Mouse (Mus musculus) heart, embryonic 16.5 days (tissue): Measurements from ENCODE around the gene Gm28048. TPM values are rescaled to one million over a fixed set of nuclear protein-coding genes. Genes with fewer than 3 reads are reported as not detected.

Experiments
- ATAC-seq: fragments of 200-750 bp; cut with Nextera tagmentation; replicated peaks from 2 replicates; pipeline ENCODE4 v1.8.0; 2017; ENCODE audit warnings: moderate number of reproducible peaks; ENCODE audit not compliant: insufficient read depth, low FRiP score; ENCODE audit errors: extremely low read depth
- H3K27ac ChIP-seq: fragments of 300-500 bp; sonication (generic); 2 replicates; pipeline ENCODE4 v1.5.1; 2014; ENCODE audit warnings: mild to moderate bottlenecking, low read length, control low read depth, moderate library complexity
- H3K27me3 ChIP-seq: fragments of 300-500 bp; sonication (generic); 2 replicates; pipeline ENCODE4 v1.6.1; 2014; ENCODE audit warnings: low read length, mixed read lengths; ENCODE audit not compliant: control insufficient read depth, insufficient read depth
- H3K36me3 ChIP-seq: fragments of 300-500 bp; sonication (generic); 2 replicates; pipeline ENCODE4 v1.6.1; 2014; ENCODE audit not compliant: control insufficient read depth, insufficient read depth
- H3K4me1 ChIP-seq: fragments of 300-500 bp; sonication (generic); 2 replicates; pipeline ENCODE4 v1.6.1; 2014; ENCODE audit warnings: low read length, mixed read lengths; ENCODE audit not compliant: control insufficient read depth, insufficient read depth
- H3K4me2 ChIP-seq: fragments of 300-500 bp; sonication (generic); 2 replicates; pipeline ENCODE4 v1.6.1; 2014; ENCODE audit warnings: low read depth, mild to moderate bottlenecking, control low read depth, low read length
- H3K4me3 ChIP-seq: fragments of 300-500 bp; sonication (generic); 2 replicates; pipeline ENCODE4 v1.5.1; 2014; ENCODE audit warnings: mild to moderate bottlenecking, control low read depth, low read length
- H3K9ac ChIP-seq: fragments of 300-500 bp; sonication (generic); 2 replicates; pipeline ENCODE4 v1.6.1; 2014; ENCODE audit warnings: low read length, control low read depth
- H3K9me3 ChIP-seq: fragments of 300-500 bp; sonication (generic); replicated peaks from 2 replicates; pipeline ENCODE4 v1.6.1; 2016; ENCODE audit warnings: low read length; ENCODE audit not compliant: control insufficient read depth
- WGBS: fragments of 180-500 bp; shearing (Covaris S2); extraction: QIAGEN DNeasy Blood & Tissue Kit; methylation state at CpG from one replicate; pipeline ENCODE4 v1.1.7; 2014; 5-methylcytosine and 5-hydroxymethylcytosine counted together
- polyA plus RNA-seq: library from polyadenylated mRNA; unstranded; fragments of >200 nt; fragmentation: Nextera tagmentation; extraction: Ambion mirVana; gene quantifications from 2 replicates; pipeline ENCODE4 v1.2.1, GENCODE M21; 2015

Gm28048 gene
- polyA plus RNA-seq, 1 experiment from 2014 or later, result 15.8 TPM

DNA sequence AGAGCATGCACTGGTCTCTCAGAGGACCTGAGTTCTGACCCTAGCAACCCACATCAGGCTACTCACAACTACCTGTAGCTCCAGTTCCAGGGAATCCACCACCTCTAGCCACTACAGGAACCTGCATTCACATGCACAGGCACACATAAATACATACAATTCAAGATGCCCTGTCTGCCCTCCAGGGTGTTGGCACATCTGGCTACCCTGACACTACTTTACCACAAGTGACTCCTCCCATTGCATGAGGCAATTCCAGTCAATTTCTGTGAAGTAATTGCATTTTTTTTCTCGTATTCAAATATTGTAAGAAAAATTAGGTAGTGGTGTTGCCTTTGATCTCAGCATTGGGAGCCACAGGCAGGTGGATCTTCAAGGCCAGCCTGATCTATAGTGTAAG lies 2.7 kb downstream of the Gm28048 start:
- Histone ChIP-seq H3K9ac (no peak overlapping the region), H3K9me3 (0 out of 2 replicates have a peak, but pooled peaks cover under 1% of the 10 kb centered on the region), H3K4me2 (no peak overlapping the region), H3K27me3 (no peaks in the 10 kb centered on the region), H3K4me3 (no peak overlapping the region), H3K27ac (no peak overlapping the region), H3K36me3 (0 out of 2 replicates have a peak, but pooled peaks cover 3% of the 10 kb centered on the region), H3K4me1 (peaks cover 27% of the 10 kb centered on the region)
- ATAC-seq, result no peak
- WGBS, result 91% methylated on average over 1 of the region's 1 CpGs

DNA sequence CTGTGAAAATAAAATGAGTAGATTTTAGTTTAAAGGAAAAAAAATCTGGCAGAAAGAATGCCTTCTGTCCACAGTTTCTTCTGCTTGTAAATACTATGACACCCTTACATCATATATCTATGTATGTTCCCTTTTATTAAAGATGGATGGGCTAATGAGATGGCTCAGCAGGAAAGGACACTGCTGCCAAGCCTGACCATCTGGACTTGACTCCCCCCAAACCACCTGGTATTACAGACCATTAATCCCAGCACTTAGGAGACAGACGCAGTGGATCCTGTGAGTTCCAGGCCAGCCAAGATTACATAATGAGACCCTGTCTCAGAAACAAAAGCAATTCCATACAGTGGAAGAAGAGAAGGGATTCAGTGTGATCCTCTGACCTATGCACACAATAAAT lies 3.2 kb downstream of the Gm28048 start:
- peaks cover 30% of the 10 kb centered on the region for H3K4me1 ChIP-seq
- WGBS, result 71% methylated on average over 1 of the region's 1 CpGs
- ATAC-seq, result no peak

DNA sequence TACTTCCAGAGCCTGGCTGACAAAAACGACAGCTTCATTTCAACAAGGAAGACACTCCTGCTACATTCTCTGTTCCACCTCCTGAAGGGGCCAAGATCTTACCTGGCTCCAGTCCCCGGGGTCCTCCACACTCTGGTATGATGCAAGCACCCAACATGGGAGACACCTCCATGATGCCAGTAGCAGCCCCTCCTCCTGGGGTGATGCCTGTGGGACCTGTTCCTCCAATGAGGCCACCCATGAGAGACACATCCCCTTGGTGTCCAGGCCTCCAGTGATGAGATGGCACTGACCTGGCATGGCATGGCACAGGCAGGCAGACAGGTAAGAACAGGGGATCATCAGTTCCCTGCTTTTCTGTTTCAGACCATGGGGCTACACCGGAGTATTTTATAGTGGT lies 3.7 kb downstream of the Gm28048 start:
- H3K9me3 ChIP-seq, result peaks cover 10% of the 10 kb centered on the region; the same call in 1 of the 2 replicates
- H3K27me3 ChIP-seq, result no peaks in the 10 kb centered on the region
- no peak overlapping the region for H3K9ac ChIP-seq
- H3K27ac ChIP-seq, result no peak overlapping the region
- H3K36me3 ChIP-seq, result peaks cover 13% of the 10 kb centered on the region; the same call in 1 of the 2 replicates
- 91% methylated on average over 3 of the region's 3 CpGs for WGBS
- H3K4me3 ChIP-seq, result no peak overlapping the region
- no peak overlapping the region for H3K4me2 ChIP-seq
- no peak for ATAC-seq
- H3K4me1 ChIP-seq, result peaks cover 30% of the 10 kb centered on the region

More for the DNA sequence above, 3.2 kb downstream of the Gm28048 start:
- H3K36me3 ChIP-seq, result peaks cover 8% of the 10 kb centered on the region; the same call in 1 of the 2 replicates
- H3K9me3 ChIP-seq, result 0 out of 2 replicates have a peak, but pooled peaks cover 5% of the 10 kb centered on the region
- H3K27me3 ChIP-seq, result no peaks in the 10 kb centered on the region
- no peak overlapping the region for H3K4me2 ChIP-seq
- H3K27ac ChIP-seq, result no peak overlapping the region
- no peak overlapping the region for H3K4me3 ChIP-seq
- no peak overlapping the region for H3K9ac ChIP-seq

DNA sequence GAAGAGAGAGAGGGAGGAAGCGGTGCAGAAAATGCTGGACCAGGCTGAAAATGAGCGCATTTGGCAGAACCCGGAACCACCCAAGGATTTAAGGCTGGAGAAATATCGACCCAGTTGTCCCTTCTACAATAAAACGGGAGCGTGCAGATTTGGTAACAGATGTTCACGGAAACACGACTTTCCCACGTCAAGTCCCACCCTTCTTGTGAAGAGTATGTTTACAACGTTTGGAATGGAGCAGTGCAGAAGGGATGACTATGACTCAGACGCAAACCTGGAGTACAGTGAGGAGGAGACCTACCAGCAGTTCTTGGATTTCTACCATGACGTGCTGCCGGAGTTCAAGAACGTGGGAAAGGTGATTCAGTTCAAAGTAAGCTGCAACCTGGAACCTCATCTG lies 8.3 kb downstream of the Gm28048 start:
- WGBS, result 44% methylated on average over 14 of the region's 14 CpGs
- H3K4me1 ChIP-seq, result peaks cover 15% of the 10 kb centered on the region
- no peaks in the 10 kb centered on the region for H3K27me3 ChIP-seq
- H3K27ac ChIP-seq, result peak overlapping the region; percentile 77
- ATAC-seq, result no peak
- H3K9me3 ChIP-seq, result peaks cover 26% of the 10 kb centered on the region
- H3K4me2 ChIP-seq, result peak overlapping the region; percentile 62
- H3K4me3 ChIP-seq, result peak overlapping the region; percentile 73
- H3K9ac ChIP-seq, result peak overlapping the region; percentile 68
- H3K36me3 ChIP-seq, result peaks cover 24% of the 10 kb centered on the region; the same call in 1 of the 2 replicates

DNA sequence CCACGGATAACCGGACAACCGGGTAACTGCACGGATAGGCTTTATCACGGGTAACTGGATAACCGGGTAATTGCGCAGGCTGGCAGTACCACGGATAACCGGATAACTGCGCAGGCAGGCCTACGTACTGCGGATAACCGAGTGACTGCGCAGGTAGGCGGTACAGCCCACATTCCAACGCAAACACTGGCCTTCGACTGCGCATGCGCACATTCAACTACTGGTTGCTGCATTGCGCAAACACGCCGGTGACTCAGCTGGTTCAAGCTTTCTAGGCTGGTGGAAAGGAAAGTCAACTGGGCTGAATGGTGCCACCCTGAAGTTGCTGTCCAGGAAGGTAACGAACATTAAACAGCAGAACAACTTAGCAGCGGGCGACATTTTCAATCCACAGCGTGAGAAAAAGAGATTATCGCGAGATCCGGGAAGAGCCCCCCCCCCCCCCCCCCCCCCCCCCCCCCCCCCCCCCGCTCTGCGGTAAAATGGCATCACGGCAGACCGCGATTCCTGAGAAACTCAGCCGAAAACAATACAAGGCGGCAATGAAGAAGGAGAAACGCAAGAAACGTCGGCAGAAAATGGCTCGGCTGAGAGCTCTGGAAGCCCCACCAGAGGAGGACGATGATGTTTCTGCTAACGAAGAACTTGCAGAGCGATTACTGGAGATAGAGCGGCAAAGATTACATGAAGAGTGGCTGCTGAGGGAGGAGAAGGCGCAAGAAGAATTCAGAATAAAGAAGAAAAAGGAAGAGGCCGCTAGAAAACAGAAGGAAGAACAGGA lies 9.0 kb downstream of the Gm28048 start:
- H3K4me3 ChIP-seq, result peak overlapping the region; percentile 73
- peak overlapping the region; percentile 76 for H3K9ac ChIP-seq
- WGBS, result 50% methylated on average over 44 of the region's 46 CpGs
- peaks cover 26% of the 10 kb centered on the region for H3K9me3 ChIP-seq
- H3K27ac ChIP-seq, result peak overlapping the region; percentile 88
- peaks cover 15% of the 10 kb centered on the region for H3K4me1 ChIP-seq
- peak overlapping the region; percentile 85 for H3K4me2 ChIP-seq
- peak; percentile 33; the same call in 1 of the 2 replicates for ATAC-seq
- H3K27me3 ChIP-seq, result no peaks in the 10 kb centered on the region
- H3K36me3 ChIP-seq, result peaks cover 24% of the 10 kb centered on the region; the same call in 1 of the 2 replicates

DNA sequence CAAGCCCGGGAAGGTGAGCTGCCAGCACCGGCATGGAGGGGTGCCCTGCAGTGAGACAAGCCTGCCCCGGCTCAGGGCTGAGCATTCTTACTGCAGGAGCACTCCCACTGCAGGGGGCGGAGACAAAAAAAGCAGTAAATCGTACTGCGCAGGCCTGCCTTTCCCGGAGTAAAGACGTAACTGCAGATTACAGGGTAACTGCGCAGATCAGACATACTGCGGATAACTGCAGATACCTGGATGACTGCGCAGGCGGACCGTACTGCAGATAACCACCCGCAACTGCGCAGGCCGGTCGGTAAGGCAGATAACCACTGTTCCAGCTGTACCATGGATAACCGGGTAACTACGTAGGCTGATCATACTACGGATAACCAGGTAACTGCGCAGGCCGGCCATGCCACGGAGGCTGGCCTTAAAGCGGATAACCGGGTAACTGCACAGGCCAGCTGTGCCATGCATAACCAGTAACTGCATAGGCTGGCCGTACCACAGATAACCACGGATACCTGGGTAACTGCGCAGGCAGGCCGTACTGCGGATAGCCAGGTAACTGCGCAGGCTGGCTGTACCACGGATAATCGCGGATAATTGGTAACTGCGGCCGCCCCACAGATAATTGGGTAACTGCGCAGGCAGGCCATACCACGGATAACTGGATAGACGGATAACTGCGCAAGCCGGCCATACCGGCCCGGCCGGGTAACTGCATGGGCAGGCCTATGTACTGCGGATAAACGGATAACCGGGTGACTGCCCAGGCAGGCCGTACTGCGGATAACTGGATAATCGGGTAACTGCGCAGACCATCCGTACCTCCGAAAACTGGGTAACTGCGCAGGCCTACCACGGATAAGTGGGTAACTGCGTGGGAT lies 9.8 kb downstream of the Gm28048 start, which contains the start of gene Zrsr1:
Gene Zrsr1, plus strand, starts transcription at position 171 of the 875 bp plus-strand sequence.
- peaks cover 24% of the 10 kb centered on the region; the same call in 1 of the 2 replicates for H3K36me3 ChIP-seq
- peak; percentile 71 for ATAC-seq
- WGBS, result 52% methylated on average over 56 of the region's 56 CpGs

DNA sequence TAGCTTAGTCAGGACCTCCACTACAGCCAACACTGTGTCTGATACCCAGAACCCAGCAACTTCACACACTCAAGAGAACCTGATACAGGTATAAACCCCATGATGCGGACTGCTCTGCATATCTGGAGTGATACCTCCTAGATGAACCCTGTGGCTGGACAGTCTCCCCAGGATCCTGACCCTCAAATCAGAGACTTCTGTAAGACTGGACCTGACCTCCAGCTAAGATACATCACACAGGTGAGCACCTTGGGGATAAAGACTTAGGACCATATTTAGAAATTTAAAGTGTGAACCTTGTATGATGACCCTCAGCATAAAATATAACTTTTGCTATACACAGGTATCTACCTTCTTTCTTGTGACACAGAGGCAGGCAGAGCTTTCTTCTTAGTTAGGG lies 11.3 kb downstream of the Gm28048 start:
- peaks cover 21% of the 10 kb centered on the region; the same call in 1 of the 2 replicates for H3K36me3 ChIP-seq
- H3K9me3 ChIP-seq, result peaks cover 30% of the 10 kb centered on the region
- ATAC-seq, result no peak

More for the DNA sequence above, 9.8 kb downstream of the Gm28048 start, which contains the start of gene Zrsr1:
- Histone ChIP-seq H3K27me3 (no peaks in the 10 kb centered on the region), H3K4me1 (peaks cover 15% of the 10 kb centered on the region), H3K4me3 (peak within 1 kb of the TSS; percentile 73), H3K9ac (peak within 1 kb of the TSS; percentile 76), H3K27ac (peak within 1 kb of the TSS; percentile 88), H3K9me3 (peaks cover 27% of the 10 kb centered on the region), H3K4me2 (peak within 1 kb of the TSS; percentile 85)

DNA sequence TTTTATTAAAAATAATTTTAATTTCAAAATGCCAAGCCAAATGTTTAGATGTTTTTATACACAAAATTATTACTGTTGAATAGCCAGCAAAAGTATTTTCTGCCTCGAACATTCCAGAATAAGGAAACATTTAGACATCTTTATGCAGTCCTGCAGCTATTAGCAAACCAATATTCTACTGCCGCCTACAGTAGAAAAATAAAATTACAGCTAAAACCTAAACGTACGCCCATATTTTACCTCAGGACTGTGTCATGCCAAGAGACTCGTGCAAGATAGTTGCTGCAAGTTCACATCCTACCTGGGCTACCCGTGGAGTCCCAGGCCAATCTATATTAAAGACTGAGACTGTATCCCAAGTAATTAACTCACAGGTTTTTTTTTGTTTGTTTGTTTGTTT lies 12.4 kb downstream of the Gm28048 start:
- peaks cover 3% of the 10 kb centered on the region; the same call in 1 of the 2 replicates for H3K4me1 ChIP-seq
- H3K27ac ChIP-seq, result no peak overlapping the region
- H3K9me3 ChIP-seq, result peaks cover 30% of the 10 kb centered on the region
- no peak overlapping the region for H3K4me3 ChIP-seq
- H3K36me3 ChIP-seq, result peaks cover 21% of the 10 kb centered on the region; the same call in 1 of the 2 replicates
- no peak overlapping the region for H3K9ac ChIP-seq
- 51% methylated on average over 6 of the region's 6 CpGs for WGBS
- H3K27me3 ChIP-seq, result no peaks in the 10 kb centered on the region
- no peak overlapping the region for H3K4me2 ChIP-seq
- no peak for ATAC-seq

More for the DNA sequence above, 11.3 kb downstream of the Gm28048 start:
- Histone ChIP-seq H3K4me3 (no peak overlapping the region), H3K27me3 (no peaks in the 10 kb centered on the region), H3K4me2 (no peak overlapping the region), H3K9ac (no peak overlapping the region), H3K27ac (no peak overlapping the region), H3K4me1 (peaks cover 5% of the 10 kb centered on the region)
- 84% methylated on average over 1 of the region's 1 CpGs for WGBS
